Comparison of ENCODE assay signal across 8 mouse cellular contexts in genomic region chr15:91571981-91572380, GRCm38 (mm10). TPM values are rescaled to one million over a fixed set of nuclear protein-coding genes. Genes with fewer than 3 reads are reported as not detected.
DNase-seq lines count a peak whose midpoint lies in the region; ATAC-seq lines count a peak whose summit lies in the region.

No protein-coding gene starts in this region.

- no peak for ATAC-seq in heart, embryonic 15.5 days (replicated peaks; ENCODE audit: insufficient number of reproducible peaks, insufficient read depth, low FRiP score, low read depth)
- ATAC-seq in hindbrain, embryonic 14.5 days (ENCODE audit: low FRiP score) = no peak
- ATAC-seq in midbrain, embryonic 13.5 days = no peak

- no peak for DNase-seq in heart, postnatal 10 days
- DNase-seq in hindbrain, embryonic 14.5 days (ENCODE audit: low spot score) = no peak
- DNase-seq in cerebellum, postnatal 25 days = no peak
- DNase-seq in adrenal gland, adult 8-10 months = no peak
- no peak for DNase-seq in thymus, adult 18-20 months

- H3K36me3 ChIP-seq in heart, embryonic 15.5 days = no peaks in the 10 kb centered on the region
- H3K36me3 ChIP-seq in hindbrain, embryonic 14.5 days (replicated peaks; ENCODE audit: control insufficient read depth, insufficient read depth) = no peaks in the 10 kb centered on the region
- no peaks in the 10 kb centered on the region for H3K36me3 ChIP-seq in midbrain, embryonic 13.5 days

- peaks cover 15% of the 10 kb centered on the region for H3K4me1 ChIP-seq in heart, embryonic 15.5 days (replicated peaks)
- H3K4me1 ChIP-seq in brown adipose tissue, adult 24 weeks (ENCODE audit: control insufficient read depth, insufficient read depth, insufficient read length, low read length) = no peaks in the 10 kb centered on the region
- H3K4me1 ChIP-seq in hindbrain, embryonic 14.5 days (replicated peaks; ENCODE audit: control insufficient read depth, insufficient read depth, low read length) = peaks cover 23% of the 10 kb centered on the region
- H3K4me1 ChIP-seq in midbrain, embryonic 13.5 days (replicated peaks) = peaks cover 25% of the 10 kb centered on the region

- H3K9me3 ChIP-seq in heart, embryonic 15.5 days (replicated peaks) = no peaks in the 10 kb centered on the region
- H3K9me3 ChIP-seq in hindbrain, embryonic 14.5 days (ENCODE audit: control insufficient read depth, low read length) = no peaks in the 10 kb centered on the region
- H3K9me3 ChIP-seq in midbrain, embryonic 13.5 days = no peaks in the 10 kb centered on the region

- H3K4me3 ChIP-seq in heart, embryonic 15.5 days = peak overlapping the region; percentile 67
- H3K4me3 ChIP-seq in brown adipose tissue, adult 24 weeks (ENCODE audit: insufficient read depth, low read depth, low read length) = peak overlapping the region; percentile 62
- H3K4me3 ChIP-seq in hindbrain, embryonic 14.5 days (replicated peaks; ENCODE audit: low read length) = peak overlapping the region; percentile 75
- peak overlapping the region; percentile 72 for H3K4me3 ChIP-seq in midbrain, embryonic 13.5 days (replicated peaks)

- peaks cover 12% of the 10 kb centered on the region; the same call in 1 of the 2 replicates for H3K27me3 ChIP-seq in heart, embryonic 15.5 days
- H3K27me3 ChIP-seq in hindbrain, embryonic 14.5 days (ENCODE audit: control insufficient read depth, insufficient read depth, low read length) = no peaks in the 10 kb centered on the region
- H3K27me3 ChIP-seq in midbrain, embryonic 13.5 days = peaks cover 22% of the 10 kb centered on the region

- WGBS in heart, embryonic 15.5 days = 7% methylated on average over 8 of the region's 8 CpGs
- WGBS in hindbrain, embryonic 14.5 days = 7% methylated on average over 8 of the region's 8 CpGs
- WGBS in midbrain, embryonic 13.5 days = 6% methylated on average over 8 of the region's 8 CpGs

- no peak overlapping the region for H3K27ac ChIP-seq in heart, embryonic 15.5 days
- H3K27ac ChIP-seq in brown adipose tissue, adult 24 weeks (replicated peaks; ENCODE audit: low read depth, low read length) = no peak overlapping the region
- H3K27ac ChIP-seq in hindbrain, embryonic 14.5 days = no peak overlapping the region
- peak overlapping the region; percentile 76; the same call in 1 of the 2 replicates for H3K27ac ChIP-seq in midbrain, embryonic 13.5 days

- peak overlapping the region; percentile 71 for H3K9ac ChIP-seq in heart, embryonic 15.5 days
- peak overlapping the region; percentile 84 for H3K9ac ChIP-seq in hindbrain, embryonic 14.5 days
- H3K9ac ChIP-seq in midbrain, embryonic 13.5 days (replicated peaks) = peak overlapping the region; percentile 82

- peak overlapping the region; percentile 88 for H3K4me2 ChIP-seq in heart, embryonic 15.5 days
- peak overlapping the region; percentile 66 for H3K4me2 ChIP-seq in hindbrain, embryonic 14.5 days (replicated peaks)
- H3K4me2 ChIP-seq in midbrain, embryonic 13.5 days (replicated peaks) = peak overlapping the region; percentile 95

- intact Hi-C loops in heart, postnatal 10 days (cut with DNase I) = no loop called here

RNA-seq across cellular contexts. Expression of gene Slc2a13, which starts 1.1 kb away (rescaled TPM):
- polyA plus RNA-seq in heart, embryonic 15.5 days (2015; fragmentation: Nextera tagmentation; extraction: Ambion mirVana) = 1.0 and 1.5 TPM in 2 replicates
- 1 to 10 TPM; 2.5 to 2.8 TPM for total RNA-seq in heart, postnatal 10 days (2021)
- polyA plus RNA-seq in brown adipose tissue, adult 24 weeks (2012; ENCODE audit: insufficient read depth, insufficient read length, missing spikeins) = 0.32 and 0.75 TPM in 2 replicates
- polyA plus RNA-seq in hindbrain, embryonic 14.5 days (2014; fragmentation: Nextera tagmentation; extraction: Ambion mirVana) = 8.9 and 11.8 TPM in 2 replicates
- polyA plus RNA-seq in midbrain, embryonic 13.5 days (2015; fragmentation: Nextera tagmentation; extraction: Ambion mirVana) = 1.4 and 2.0 TPM in 2 replicates
- total RNA-seq in adrenal gland, adult 8-10 months (2022) = 1 to 10 TPM; 2.9 to 5.0 (median 3.5) TPM
